Mouse (Mus musculus) kidney, adult 2 months (tissue): ENCODE results near the gene Gjb2. TPM values are rescaled to one million over a fixed set of nuclear protein-coding genes. Genes with fewer than 3 reads are reported as not detected.
A peak's percentile ranks its signal among the peaks of the same experiment; 100 is the strongest.

Source experiments
- DNase-seq: peaks from one replicate; pipeline ENCODE4 v3.0.0; 2021
- H3K27ac ChIP-seq: fragments of 200-500 bp; 2 replicates; pipeline ENCODE4 v1.5.1; 2012; ENCODE audit warnings: low read depth, low read length, control low read depth, inconsistent platforms; ENCODE audit not compliant: insufficient read depth
- H3K27me3 ChIP-seq: fragments of 200-500 bp; replicated peaks from 2 replicates; pipeline ENCODE4 v1.6.1; 2012; ENCODE audit warnings: mild to moderate bottlenecking, moderate library complexity, low read length, inconsistent platforms; ENCODE audit not compliant: control insufficient read depth, insufficient read depth
- H3K36me3 ChIP-seq: fragments of 200-500 bp; 2 replicates; pipeline ENCODE4 v1.6.1; 2012; ENCODE audit warnings: mild to moderate bottlenecking, moderate library complexity, low read length, inconsistent platforms; ENCODE audit not compliant: control insufficient read depth, insufficient read depth
- H3K4me1 ChIP-seq: fragments of 200-500 bp; 2 replicates; pipeline ENCODE4 v1.6.1; 2011; ENCODE audit warnings: low read length; ENCODE audit not compliant: control insufficient read depth, insufficient read depth
- H3K4me3 ChIP-seq: fragments of 200-500 bp; 2 replicates; pipeline ENCODE4 v1.5.1; 2011; ENCODE audit warnings: mild to moderate bottlenecking, low read depth, low read length, control low read depth; ENCODE audit not compliant: insufficient read depth
- CTCF ChIP-seq: fragments of 200-500 bp; conservative IDR thresholded peaks from 2 replicates; pipeline ENCODE4 v1.5.1; 2011; ENCODE audit warnings: low read depth, mild to moderate bottlenecking, control low read depth, low read length, moderate library complexity, mixed read lengths; ENCODE audit not compliant: insufficient read depth, insufficient read length
- POLR2A ChIP-seq: fragments of 200-500 bp; IDR thresholded peaks from one replicate; pipeline ENCODE4 v1.6.1; 2011; ENCODE audit warnings: low read depth, low read length, control low read depth
- WGBS: fragments of 180-500 bp; shearing (Covaris S2); methylation state at CpG from one replicate; pipeline ENCODE4 v1.1.7; 2018; 5-methylcytosine and 5-hydroxymethylcytosine counted together
- polyA plus RNA-seq: library from polyadenylated mRNA; depleted of rRNA; stranded (reverse); fragments of >200 nt; gene quantifications from 2 replicates; pipeline ENCODE4 v1.2.3, GENCODE M21; 2012

Gjb2 gene
- polyA plus RNA-seq, 1 experiment: 76.9 TPM

DNA sequence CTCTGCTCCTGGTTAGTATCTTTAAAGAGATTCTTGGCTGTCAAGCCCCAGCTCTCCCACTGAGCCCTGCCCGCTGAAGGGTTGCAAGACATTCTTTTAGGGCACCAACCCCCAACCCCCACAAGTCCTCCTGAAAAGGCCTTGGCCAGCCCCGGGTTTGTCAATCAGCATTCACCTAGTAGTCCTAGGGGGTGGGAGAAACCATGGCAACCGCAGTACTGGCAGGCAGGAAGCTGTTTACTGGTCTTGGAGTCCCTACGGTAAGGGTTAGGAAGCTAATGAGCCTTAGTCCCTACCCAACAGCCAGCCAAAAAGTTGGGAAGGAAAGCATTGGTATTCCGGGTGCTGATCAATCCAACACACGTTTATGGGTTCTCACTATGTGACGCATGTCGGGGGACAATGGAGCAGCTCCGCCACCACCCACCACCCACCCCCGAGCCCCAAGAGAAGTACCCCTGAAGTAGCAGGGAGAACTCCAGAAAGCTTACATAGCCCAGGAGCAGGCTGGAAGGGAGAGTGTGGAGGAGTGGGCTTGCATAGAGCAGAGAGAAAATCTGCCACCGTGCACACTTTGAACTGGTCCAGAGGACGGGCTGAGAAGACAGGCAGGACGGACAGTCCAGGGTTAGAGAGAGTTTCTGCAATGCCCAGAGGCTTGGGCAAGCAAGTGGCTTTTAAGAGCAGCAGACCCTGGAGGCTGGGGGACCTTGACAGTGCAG, 11.5 kb upstream of the Gjb2 start, which contains the start of gene Gm4491:
Gene Gm4491, minus strand, starts transcription at position 61 of the 722 bp plus-strand sequence.
- no peak within 1 kb of the TSS for H3K27ac ChIP-seq
- DNase-seq: no peak
- TF ChIP-seq CTCF: no peak
- TF ChIP-seq POLR2A: no peak
- no peak within 1 kb of the TSS for H3K4me3 ChIP-seq
- no peaks in the 10 kb centered on the region for H3K4me1 ChIP-seq
- no peaks in the 10 kb centered on the region for H3K36me3 ChIP-seq
- H3K27me3 ChIP-seq: no peaks in the 10 kb centered on the region
- whole genome bisulfite sequencing: 31% methylated on average over 13 of the region's 13 CpGs

DNA sequence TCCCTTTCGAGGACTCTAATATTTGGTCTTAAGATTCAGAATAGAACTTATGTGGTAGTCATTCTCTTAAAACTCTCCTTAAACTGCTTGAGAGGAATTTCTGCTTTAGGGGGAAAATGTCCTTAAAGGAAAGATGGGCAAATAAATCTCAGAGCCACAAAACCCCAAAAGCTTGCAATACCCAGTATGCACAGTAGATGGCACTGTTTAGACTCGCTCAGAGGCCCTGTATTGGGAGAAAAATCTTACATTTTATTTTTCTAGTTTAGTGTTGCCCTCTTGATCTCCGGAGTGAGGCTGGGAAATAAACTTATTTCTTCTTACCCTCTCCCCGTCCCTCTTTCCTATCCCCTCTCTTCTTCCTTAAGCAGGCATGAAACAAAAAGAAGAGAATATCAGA, 4.7 kb upstream of the Gjb2 start:
- WGBS: 14% methylated on average over 4 of the region's 4 CpGs
- DNase-seq: peak; percentile 41

DNA sequence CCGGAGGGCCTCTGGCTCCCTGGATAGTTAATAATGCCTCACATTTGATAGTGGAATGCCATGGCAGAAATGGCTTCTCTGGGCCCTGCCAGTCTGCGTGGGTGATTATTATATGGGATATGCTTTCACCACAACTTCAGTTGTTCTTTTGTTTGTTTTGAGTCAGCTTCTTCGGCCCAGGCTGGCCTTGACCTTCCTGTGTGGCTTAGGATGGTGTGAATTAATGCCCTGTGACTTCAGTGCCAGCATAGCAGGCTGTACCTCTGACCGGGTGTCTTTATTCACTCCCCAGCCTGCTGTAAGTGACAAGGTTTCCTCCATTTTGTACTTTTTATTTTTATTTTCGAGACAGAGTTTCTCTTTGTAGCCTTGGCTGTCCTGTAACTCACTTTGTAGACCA, 3.4 kb upstream of the Gjb2 start:
- TF ChIP-seq POLR2A (no peak), CTCF (no peak)
- Histone ChIP-seq H3K36me3 (no peaks in the 10 kb centered on the region), H3K27ac (no peak overlapping the region), H3K4me3 (peak overlapping the region; percentile 9; the same call in 1 of the 2 replicates), H3K4me1 (peaks cover 19% of the 10 kb centered on the region), H3K27me3 (no peaks in the 10 kb centered on the region)
- DNase-seq: no peak
- 56% methylated on average over 5 of the region's 5 CpGs for WGBS

More for the DNA sequence above, 4.7 kb upstream of the Gjb2 start:
- H3K4me3 ChIP-seq: no peak overlapping the region
- TF ChIP-seq CTCF: 0 out of 2 replicates have a peak, but pooled peaks have one; percentile 33
- no peak for TF ChIP-seq POLR2A
- H3K27me3 ChIP-seq: no peaks in the 10 kb centered on the region
- no peaks in the 10 kb centered on the region for H3K36me3 ChIP-seq
- H3K4me1 ChIP-seq: peaks cover 19% of the 10 kb centered on the region
- H3K27ac ChIP-seq: no peak overlapping the region

DNA sequence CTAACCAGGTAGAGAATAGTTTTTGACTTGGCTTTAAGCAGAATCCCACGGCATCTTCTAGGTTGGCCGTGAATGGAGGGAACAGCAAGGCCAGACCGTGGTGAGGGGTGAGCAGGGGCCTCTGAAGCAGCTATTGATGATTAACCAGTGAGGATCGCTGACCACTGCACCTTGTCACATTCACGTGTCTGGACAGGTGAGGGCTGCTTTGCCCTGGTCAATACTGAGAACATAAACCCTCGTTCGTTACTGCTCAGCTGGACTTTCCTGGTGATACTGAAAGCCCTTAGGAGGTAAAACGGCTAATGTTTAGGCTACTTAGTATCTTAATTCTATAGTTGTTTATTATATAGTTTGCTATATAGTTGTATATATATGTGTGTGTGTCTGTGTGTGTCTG, 2.6 kb upstream of the Gjb2 start:
- no peak for TF ChIP-seq POLR2A
- TF ChIP-seq CTCF: no peak
- Histone ChIP-seq H3K27ac (peak overlapping the region; percentile 37; the same call in 1 of the 2 replicates), H3K4me3 (no peak overlapping the region), H3K4me1 (peaks cover 19% of the 10 kb centered on the region), H3K36me3 (no peaks in the 10 kb centered on the region), H3K27me3 (no peaks in the 10 kb centered on the region)
- WGBS: 52% methylated on average over 8 of the region's 8 CpGs
- DNase-seq: peak; percentile 90

- H3K27me3 ChIP-seq: no peaks in the 10 kb centered on the region
- H3K36me3 ChIP-seq: no peaks in the 10 kb centered on the region
- no peak for TF ChIP-seq POLR2A
- TF ChIP-seq CTCF: no peak
- no peak overlapping the region for H3K4me3 ChIP-seq
- H3K4me1 ChIP-seq: peaks cover 22% of the 10 kb centered on the region
- 51% methylated on average over 11 of the region's 11 CpGs for WGBS
- no peak overlapping the region for H3K27ac ChIP-seq
- peak; percentile 20 for DNase-seq
Measured at GRCm38 (mm10) chr14:57105721-57106120, 1.2 kb upstream of the Gjb2 start.

DNA sequence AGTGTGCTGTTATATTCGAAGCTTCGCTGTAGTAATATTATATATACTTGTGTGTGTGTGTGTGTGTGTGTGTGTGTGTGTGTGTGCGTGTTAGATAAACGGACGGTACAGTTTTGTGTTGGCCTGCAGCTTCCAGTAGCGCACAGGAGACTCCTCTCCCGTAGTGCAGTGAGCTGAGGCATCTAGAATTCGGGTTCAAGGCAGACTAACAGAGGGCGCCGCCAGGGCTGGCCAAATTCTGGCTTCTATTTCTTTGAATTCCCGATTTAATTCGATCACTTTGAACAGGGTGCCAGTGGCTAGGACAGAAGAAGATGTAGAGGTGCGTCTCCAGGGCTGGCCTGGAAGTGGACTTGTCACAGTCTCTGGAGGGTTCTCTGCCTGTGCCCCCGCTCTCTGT, 609 bp upstream of the Gjb2 start:
- no peak overlapping the region for H3K27ac ChIP-seq
- no peaks in the 10 kb centered on the region for H3K36me3 ChIP-seq
- H3K4me1 ChIP-seq: peaks cover 22% of the 10 kb centered on the region
- H3K4me3 ChIP-seq: 0 out of 2 replicates have a peak overlapping the region, but pooled peaks have one; percentile 79
- no peak for TF ChIP-seq CTCF
- no peak for TF ChIP-seq POLR2A
- no peaks in the 10 kb centered on the region for H3K27me3 ChIP-seq
- 31% methylated on average over 14 of the region's 14 CpGs for WGBS
- DNase-seq: no peak

DNA sequence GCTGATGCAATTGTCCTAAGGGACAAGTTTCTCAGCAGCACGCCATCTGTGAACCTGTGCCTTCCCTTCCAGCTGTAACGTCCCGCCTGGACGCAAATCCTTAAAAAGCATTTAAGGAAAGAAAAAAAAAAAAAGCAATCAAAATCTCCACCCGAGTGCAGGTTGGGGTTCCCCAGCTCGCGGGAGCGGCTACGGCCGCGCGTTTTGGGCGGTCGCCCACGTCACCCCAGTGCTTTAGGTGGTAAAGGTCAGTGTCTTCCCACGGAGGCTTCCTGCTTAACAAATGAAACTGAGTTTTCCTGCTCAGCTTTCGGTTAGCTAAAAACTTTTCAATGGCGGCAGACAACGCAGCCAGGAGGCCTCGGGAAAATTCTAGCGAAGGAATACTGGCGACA, 794 bp downstream of the Gjb2 start:
- H3K4me1 ChIP-seq: peaks cover 22% of the 10 kb centered on the region
- WGBS: 12% methylated on average over 22 of the region's 22 CpGs
- H3K27me3 ChIP-seq: no peaks in the 10 kb centered on the region
- peak; percentile 40 for DNase-seq
- H3K27ac ChIP-seq: peak overlapping the region; percentile 54
- H3K36me3 ChIP-seq: no peaks in the 10 kb centered on the region
- peak overlapping the region; percentile 79 for H3K4me3 ChIP-seq
- TF ChIP-seq POLR2A (no peak), CTCF (no peak)

- Histone ChIP-seq H3K4me3 (peak overlapping the region; percentile 79), H3K27me3 (no peaks in the 10 kb centered on the region), H3K27ac (peak overlapping the region; percentile 54; the same call in 1 of the 2 replicates), H3K36me3 (no peaks in the 10 kb centered on the region), H3K4me1 (peaks cover 22% of the 10 kb centered on the region)
- TF ChIP-seq POLR2A (no peak), CTCF (no peak)
- WGBS: 58% methylated on average over 6 of the region's 6 CpGs
- peak; percentile 57 for DNase-seq
Measured at GRCm38 (mm10) chr14:57103121-57103520, 1.4 kb downstream of the Gjb2 start.
